Mouse (Mus musculus) spleen, adult 18-20 months (tissue): ENCODE data around the gene Gm20388.

Experiments
- DNase-seq, 2 experiments: peaks; one replicate each; pipeline ENCODE4 v3.0.0; 2022; ENCODE audit warnings: mixed read lengths in 2 of 2

Gene Gm20388

GRCm38 (mm10) chr8:122116716-122117357 lies 2206.2 kb downstream of the Gm20388 start:
- DNase-seq = no peak

DNA sequence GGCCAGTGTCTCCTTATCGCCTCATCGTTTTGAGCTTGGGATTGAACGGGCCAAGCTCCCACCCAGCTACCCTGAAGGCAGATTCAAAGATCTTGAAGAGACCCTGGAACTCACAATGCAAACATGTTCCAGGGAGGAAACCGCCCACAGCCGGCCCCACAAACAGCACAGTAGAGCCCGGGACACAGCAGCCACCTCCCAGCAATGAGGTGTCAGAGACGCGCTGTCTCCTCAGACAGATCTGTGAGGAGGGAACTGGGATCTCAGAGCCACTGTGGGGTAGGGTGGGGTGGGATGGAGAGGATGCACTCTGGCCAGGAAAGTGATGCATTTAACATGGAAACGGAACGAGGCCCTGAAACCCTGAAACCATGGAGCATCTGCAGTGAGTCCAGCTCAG lies 2207.5 kb downstream of the Gm20388 start:
- DNase-seq = no peak

- DNase-seq = no peak
These were observed 2207.9 kb downstream of the Gm20388 start for GRCm38 (mm10) chr8:122118536-122118935.

DNA sequence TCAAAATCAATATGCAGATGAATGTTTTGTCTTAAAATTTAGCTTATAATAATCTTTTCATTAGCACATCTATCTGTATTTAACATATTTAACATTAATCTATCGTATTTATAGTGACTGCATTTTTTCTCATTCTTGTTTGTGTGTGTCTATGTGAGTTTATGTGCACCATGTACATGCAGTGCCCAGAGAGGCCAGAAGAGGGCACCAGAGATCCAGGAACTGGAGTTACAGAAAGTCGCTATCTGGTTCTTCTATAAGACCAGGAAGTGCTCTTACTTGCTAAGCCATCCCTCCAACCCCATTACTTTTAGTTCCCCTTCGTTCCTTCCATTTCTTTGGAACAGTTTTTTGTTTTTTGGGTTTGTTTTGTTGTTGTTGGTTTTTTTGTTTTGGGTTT lies 2213.7 kb downstream of the Gm20388 start:
- no peak for DNase-seq

DNA sequence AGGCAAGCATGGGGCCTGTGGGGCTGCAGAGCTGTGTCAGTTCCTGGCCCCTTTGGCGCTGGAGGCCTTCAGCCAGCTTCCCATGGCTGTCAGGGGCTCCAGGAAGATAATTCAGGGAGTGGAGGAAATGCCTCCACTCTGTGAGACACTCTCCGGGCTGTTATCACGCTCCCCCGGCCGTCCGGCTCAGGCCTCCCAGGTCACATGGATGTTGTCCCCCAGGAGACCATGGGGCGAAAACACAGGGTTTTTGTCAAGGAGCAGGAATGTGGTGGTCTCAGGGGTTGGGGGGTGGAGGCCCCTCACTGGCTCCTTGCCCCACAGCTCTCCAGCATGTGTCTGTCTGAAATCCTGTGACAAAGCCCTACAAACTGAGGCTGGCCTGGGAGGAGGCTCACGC lies 2216.0 kb downstream of the Gm20388 start:
- DNase-seq = no peak

- no peak for DNase-seq
These were observed 2223.5 kb downstream of the Gm20388 start for GRCm38 (mm10) chr8:122134121-122134529.

DNA sequence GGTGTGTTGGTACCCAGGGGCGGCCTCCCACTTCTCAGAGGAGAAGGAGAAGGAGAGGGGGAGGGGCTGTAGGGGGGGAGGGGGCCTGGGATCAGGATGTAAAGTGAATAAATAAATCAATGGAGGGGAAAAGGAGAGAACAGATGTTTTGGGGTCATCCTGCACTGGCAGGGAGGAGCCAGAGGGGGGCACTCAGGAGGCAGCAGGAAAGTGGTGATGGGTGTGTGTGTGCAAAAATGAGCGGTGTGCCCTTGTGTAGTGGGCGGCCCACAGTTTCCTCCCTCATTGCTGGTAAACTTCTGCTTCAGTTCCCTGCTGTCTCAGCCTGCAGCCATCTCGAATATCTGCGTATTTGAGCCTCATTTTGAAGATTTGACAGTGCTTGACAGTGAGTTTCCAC lies 2224.9 kb downstream of the Gm20388 start:
- DNase-seq = no peak

- peak; percentile 10 to 34 for DNase-seq
These were observed 2229.1 kb downstream of the Gm20388 start for GRCm38 (mm10) chr8:122139784-122140183.

DNA sequence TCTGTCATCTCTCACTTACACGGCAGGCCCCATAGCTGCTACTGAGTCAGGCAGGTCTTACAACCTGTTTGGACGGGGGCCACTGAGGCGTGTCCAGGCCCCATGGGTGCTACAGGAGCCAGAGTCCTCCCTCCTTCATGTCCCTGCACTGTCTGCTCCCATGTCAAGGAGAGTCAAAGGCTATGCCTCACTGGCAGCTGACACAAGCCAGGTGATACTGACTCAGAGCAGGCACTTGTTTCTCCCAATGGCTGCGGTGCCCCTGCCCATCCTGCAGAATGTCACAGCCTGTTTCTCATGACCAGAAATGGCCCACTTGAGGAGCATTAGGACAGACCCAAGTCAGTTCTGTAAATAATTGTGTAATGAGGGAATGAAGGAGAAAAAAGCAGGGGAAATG lies 2229.8 kb downstream of the Gm20388 start:
- DNase-seq = no peak

- no peak for DNase-seq
These were observed 2231.8 kb downstream of the Gm20388 start for GRCm38 (mm10) chr8:122142428-122142827.

DNA sequence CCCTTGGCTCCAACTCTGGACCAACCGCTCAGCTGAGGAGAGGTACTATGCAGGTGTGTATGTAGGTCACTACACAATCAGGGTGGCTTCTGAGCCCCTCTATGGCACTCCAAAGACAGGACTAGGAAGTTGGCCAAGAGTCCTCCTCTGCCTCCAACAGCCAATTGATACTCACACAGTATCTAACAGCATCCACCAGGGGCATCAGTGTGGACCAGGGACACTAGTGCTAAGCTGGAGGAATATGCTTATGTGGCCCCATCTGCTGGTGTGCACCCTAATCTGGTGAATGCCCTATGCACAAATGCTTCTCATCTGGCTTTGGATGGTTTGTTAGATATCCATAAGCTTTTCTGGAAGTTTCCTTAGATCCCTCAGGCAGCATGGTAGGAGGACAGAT lies 2232.6 kb downstream of the Gm20388 start:
- DNase-seq = no peak

DNA sequence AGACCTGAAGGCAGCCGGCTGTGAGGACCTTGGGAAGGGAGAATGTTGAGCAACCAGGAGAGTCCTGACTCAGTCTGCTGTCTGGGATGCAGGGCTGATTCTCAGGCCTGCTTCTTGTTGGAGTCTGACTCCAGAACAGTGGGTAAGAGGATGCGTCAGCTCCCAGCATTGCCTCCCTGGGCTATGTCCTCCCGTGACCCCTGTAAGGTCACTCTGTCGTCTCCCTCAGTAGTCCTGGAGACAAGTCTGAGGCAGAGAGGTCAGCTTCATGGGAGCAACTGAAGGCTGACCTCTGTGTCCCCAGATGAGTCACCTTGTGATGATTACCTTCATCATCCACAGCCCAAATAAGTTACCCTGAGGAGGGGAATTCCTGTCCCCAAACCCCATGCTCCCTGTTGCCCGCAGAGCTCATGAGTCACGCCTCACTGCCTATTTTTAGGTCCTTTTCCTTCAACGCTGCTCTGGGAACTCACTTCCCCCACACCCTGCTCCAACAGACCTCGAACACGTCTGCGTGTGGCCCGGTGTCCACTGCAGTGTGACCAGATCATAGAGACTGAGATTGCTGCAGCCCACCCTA lies 2234.2 kb downstream of the Gm20388 start:
- no peak for DNase-seq

DNA sequence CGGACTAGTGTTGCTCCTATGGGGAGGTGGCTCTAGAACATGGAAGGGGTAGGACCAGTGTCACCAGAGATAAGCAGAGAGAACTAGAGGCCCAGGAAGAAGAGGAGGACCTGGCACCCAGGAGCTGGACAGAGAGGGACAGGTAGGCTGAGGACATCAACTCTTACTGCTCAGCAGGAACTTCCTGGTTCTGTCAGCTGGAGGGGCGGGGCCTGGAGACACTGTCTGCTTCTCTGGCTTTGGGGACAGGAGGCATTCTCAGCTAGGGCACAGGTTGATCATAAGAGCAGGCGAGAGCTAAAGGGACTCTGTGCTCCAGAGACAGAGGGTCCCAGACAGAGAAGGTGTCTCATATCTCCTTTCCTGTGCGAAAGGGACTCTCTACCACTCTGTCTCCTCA lies 2238.4 kb downstream of the Gm20388 start:
- DNase-seq = no peak

DNA sequence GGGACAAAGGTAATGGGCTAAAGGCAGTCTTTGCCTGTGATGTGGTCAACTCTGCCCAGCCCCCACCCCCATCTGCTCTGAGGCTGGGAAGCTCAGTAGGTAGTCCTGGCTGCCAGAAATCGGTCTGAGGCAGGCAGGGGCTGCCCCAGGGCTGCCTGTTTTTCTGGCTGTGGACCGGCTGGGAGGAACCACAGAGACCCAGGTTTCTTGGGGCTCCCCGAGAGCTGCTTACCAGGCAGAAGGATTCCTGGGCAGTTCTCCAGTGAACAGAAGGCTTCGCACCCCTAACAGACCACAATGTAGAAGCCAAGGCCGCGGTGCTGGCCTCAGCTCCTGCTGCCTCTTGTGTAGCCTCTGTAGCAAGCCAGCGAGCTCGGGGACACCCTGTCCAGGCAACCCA lies 2239.0 kb downstream of the Gm20388 start:
- DNase-seq = no peak

- DNase-seq = no peak
These were observed 2240.9 kb downstream of the Gm20388 start for GRCm38 (mm10) chr8:122151541-122151940.

DNA sequence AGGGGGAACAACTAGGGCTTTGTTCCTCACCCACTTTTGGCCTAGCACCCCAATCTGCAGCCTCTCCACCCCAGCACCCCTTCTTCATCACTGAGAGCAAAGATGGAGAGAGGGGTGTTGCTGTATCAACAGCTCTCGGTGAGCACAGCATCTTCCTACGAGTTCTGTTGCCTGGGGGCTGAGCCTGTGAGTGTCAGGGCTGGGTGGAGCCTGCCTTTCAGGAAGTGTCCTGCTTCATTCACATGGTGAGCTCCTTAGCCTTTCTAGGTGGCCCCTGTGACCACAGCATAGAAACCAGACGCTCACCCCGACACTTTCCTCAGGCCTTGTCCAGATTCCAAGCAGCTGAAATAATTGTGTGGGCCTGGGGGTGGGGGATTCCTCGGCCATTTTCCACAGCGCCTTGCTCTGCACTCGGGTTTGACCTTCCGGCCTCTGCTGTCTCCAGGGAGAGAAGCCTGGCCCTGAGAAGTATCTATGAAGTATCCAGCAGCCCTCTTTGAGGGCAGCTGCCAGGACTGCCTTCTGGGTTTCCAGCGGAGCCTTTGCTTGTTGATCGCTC lies 2244.5 kb downstream of the Gm20388 start:
- DNase-seq = no peak

DNA sequence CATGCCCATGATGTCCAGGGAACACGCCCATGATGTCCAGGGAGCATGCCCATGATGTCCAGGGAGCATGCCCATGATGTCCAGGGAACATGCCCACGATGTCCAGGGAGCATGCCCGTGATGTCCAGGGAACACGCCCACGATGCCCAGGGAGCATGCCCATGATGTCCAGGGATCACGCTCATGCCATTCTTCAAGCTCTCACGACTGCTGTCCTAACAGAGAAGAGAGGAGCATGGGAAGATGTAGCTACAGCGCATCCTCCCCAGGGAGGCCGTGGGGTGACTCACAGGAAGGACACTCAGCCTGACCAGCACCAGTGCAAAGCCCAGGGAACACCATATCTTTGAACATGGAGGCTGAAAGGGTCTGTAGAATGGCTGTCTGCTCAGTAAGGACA lies 2245.3 kb downstream of the Gm20388 start:
- no peak for DNase-seq

GRCm38 (mm10) chr8:122157689-122158088 lies 2247.0 kb downstream of the Gm20388 start:
- no peak for DNase-seq

DNA sequence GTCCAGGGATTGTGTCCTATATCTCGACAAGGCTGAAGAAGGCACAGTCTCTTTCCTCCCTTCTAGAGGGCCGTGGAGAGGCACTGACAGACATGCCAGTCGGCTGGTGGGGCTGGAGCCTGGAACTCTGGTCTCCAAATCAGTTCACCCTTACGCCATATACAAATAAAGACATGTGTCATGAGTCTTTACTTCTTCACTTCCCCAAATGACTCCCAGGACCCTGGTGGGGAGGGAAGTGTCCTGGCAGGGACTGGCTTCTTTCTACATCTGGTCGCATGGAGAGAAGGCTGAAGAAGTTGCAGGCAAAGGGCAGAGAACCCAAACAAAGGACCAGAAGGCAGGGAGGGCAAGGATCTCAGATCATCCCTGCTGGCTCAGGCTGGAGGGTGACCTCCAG lies 2249.5 kb downstream of the Gm20388 start:
- DNase-seq = no peak

GRCm38 (mm10) chr8:122162992-122163391 lies 2252.4 kb downstream of the Gm20388 start:
- peak; percentile 16 to 65 for DNase-seq

- no peak for DNase-seq
These were observed 2256.7 kb downstream of the Gm20388 start for GRCm38 (mm10) chr8:122167204-122167860.

DNA sequence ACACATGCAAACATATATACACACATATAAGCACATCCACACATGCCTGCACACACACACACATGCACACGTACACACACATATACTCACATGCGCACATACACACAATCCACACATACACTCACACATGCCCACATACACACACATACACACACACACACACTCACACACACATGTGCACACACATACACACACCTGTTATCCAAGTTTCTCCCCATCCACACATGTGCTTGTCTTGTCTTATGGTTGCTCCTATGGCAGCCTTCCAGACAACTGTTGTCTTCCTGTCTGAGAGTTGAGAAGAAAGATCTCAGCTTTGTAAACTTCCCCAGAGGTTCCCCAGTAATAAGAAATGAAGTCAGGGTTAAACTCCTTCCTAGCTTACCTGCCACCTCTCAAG lies 2258.8 kb downstream of the Gm20388 start:
- DNase-seq = no peak

- DNase-seq = no peak
These were observed 2261.2 kb downstream of the Gm20388 start for GRCm38 (mm10) chr8:122171823-122172222.
